Mouse (Mus musculus) kidney, adult 9 months (tissue): Measurements from ENCODE around the gene 6430531B16Rik.

Experiments
- DNase-seq: peaks from one replicate; pipeline ENCODE4 v3.0.0; 2022

The 6430531B16Rik gene

DNA sequence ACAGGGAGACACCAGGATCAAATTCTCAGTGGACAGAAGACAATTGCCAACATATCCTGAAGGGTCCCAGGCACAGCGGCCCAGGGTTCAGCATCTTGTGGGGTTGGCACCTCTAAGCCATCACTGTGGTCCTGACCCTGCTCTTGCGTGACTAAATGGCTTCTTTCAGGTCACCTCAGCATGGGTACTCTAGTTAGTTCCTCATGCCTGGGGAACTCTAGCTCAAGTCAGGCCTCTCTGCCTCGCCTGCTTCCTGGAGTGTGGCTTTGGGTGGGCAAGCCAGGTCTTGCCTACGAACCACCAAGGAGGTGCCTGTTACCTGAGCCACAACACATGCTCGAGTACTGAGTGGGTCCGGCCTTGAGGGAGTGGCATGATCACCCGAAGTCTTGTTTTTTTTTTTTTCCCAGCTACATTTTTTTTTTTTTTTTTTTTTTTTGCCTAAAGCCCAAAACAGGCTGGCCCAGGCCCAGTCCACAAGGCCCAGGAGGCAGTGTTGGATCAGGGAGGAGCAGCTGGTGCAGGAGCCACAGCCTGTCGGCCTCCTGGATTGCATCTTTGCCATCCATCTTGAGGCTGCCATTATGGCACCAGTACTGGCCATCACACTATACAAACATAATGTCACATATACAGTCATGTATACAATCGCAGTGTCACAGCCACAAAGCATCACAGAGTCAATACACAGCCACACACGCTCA is 8.2 kb downstream of the 6430531B16Rik start:
- DNase-seq = no peak

DNA sequence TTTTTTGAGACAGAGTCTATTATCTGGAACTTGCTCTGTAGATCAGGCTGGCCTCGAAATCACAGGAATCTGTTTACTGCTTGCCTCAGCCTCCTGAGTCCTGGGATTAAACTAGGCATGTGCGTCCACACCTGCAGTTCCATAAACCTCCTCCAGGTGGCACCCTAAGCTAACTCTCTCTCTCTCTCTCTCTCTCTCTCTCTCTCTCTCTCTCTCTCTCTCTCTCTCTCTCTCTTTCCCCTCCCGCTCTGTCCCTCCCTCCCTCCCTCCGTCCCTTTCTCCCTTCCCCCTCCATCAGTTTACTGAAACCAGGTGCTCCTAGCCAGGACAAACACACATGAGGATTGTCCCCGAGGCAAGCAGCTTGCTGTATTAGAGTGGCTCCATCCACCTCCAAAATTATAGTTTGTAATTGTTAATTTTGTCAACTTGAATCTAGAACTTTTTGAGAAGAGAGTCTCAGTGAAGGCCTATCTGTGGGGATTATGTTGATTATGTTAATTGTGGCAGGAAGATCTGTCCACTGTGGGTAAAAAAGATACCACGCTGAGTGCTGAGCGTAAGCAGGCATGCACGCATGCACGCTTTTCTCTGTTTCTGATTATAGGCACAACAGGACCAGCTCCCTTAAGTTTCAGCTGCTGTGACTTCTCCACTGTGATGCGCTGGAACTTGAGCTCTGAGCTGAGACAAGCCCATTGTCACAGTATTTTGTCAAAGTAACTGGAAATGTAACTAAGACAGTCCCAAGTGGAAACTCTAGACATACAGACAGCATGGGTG is 9.0 kb downstream of the 6430531B16Rik start:
- DNase-seq = peak; percentile 81

DNA sequence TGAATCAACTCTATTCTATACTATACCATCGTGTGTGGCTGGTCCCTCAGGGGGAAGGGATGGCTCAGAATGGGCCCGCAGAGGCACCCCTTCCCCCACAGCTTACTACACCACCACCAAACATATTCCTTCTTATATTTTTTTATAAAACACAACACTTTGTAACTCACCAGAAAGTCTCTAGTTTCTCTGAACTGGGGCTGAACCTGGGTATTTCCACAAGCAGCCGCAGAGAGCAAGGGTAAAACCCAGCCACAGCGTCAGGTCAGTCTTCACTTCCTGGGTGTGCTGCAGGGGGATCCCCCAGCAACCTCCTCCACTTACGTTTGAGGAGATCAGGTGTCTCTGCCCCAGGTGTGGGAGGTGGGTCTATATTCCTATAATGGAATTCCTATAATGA is 10.1 kb downstream of the 6430531B16Rik start:
- DNase-seq = no peak

DNA sequence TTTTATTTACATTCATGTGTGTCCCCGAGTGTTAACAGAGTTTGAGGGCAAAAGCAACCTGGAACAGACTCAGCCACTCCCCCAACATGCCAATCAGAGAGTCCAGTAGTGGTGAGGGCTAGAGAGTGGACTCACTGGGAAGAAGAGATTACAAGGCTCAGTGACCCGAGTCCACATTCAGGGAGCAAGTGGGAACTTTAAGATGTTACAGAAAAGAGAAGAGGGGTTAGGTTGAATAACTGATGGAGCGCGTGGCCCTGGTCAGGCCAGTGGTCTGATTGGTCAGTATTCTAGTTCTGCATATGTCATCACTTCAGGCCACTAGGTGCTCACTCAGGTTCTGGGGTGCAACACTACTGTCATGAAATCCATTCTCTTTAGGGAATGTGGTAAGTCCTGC is 11.4 kb downstream of the 6430531B16Rik start:
- DNase-seq = no peak

DNA sequence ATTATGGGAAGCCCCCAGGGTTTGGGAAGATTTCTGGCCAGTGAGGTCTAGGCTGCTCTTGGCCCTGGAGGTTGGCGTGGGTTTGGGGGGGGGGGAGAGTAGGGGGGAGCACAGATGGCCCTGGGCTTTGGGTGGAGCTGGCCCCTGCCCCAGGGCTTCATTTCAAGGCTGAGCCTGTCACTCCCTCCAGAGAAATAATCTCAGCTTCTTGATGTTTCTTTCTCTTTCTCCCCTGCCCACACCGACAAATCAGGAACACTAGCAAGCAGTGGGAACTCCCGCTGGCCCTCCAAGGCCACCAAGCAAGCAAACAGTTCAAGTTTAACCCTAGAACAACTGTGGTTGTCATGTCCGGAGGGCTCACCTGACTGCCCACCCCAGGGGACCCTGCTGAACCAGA is 14.7 kb downstream of the 6430531B16Rik start:
- no peak for DNase-seq

DNA sequence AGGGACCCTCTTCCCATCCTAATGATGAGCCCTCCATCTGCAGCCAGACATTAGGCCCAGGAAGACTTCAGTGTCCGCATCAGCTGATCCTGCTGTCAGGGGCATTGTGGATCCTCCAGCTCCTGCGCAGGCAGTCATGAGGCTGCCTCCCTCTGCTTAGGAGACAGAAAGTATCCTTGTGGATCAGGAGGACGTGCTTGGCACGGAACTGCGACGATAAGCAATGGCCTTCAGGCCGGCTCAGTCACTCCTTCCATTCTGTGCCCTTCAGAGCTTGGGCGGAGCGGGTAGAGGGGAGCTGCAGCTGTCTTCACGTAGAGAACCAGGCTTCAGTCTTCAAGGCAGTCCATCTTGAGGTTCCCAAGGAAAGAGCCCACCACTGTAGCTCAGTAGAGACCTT is 17.4 kb downstream of the 6430531B16Rik start:
- DNase-seq = no peak

DNA sequence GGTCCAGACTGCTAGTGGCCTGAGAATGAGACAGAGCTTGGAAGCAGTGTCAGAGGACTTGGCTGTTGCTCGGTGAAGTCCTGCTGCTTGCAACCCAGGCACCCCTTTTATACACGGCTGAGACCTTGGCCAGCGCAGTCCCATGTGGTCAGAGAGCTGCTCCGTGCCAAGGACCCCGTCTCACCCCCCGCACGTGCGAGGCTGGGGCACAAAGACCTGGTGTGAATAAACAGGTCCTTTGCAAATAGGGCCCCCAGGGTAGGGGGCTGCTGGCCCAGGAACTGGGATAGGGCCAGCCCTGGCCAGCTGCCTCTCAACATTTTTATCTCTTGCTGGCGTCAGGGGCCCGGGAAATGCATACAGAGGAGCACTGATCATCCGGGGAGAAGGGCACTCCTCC is 20.6 kb downstream of the 6430531B16Rik start:
- no peak for DNase-seq

DNA sequence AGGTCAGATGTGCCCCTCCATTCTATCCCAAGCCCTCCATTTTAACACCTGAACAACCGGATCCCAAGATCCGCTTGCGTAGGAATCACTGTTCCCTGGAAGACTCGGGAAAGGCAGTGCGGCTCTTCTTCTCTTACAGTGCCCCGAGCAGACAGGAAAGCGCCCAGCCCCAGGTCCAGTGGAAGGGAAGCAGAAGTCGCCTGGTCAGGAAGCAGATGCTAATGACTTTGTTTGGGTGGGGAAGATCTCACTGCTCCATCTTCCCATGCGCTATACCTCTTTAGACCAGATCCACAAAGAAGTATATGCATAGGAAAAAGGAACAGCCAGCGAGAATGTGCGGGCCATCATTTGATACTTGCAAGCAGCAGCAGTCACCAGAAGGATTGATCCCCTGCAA is 21.1 kb downstream of the 6430531B16Rik start:
- DNase-seq = no peak

DNA sequence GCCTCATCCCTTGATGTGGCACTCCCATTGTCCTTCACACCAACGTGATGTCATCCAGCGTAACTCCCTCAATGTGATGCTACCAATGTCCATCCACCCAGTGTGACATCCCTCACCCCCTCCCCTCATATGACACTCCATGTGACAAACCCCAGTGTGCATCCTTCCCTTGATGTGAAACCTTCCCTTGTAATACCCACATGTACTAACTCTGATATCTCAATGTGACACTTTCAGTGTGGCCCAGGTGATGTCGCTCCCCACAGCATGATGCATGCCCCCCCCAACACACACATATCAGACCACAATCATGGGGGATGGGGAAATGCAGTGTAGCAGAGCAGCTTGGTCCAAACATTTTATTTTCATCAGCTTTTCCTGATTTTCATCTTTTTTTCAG is 21.9 kb downstream of the 6430531B16Rik start:
- no peak for DNase-seq

DNA sequence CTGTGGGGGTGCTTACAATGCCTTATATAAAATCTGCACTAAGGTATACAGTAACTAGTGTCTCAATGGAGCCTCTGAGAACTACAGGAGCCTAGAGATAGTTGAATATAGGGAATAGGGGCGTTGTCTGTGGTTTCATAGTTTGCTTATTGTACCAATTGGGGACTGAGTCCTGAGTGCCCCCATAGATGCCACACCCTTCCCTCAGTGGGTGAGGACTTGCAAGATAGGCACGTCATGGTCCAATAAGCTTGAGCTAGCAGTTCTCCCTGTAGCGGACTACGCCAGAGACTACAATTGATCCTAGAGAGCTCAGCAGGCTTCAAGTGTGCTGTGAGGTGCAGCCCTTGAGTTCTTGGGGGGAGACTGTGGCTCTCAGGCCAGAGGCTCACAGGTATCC is 23.1 kb downstream of the 6430531B16Rik start:
- no peak for DNase-seq

DNA sequence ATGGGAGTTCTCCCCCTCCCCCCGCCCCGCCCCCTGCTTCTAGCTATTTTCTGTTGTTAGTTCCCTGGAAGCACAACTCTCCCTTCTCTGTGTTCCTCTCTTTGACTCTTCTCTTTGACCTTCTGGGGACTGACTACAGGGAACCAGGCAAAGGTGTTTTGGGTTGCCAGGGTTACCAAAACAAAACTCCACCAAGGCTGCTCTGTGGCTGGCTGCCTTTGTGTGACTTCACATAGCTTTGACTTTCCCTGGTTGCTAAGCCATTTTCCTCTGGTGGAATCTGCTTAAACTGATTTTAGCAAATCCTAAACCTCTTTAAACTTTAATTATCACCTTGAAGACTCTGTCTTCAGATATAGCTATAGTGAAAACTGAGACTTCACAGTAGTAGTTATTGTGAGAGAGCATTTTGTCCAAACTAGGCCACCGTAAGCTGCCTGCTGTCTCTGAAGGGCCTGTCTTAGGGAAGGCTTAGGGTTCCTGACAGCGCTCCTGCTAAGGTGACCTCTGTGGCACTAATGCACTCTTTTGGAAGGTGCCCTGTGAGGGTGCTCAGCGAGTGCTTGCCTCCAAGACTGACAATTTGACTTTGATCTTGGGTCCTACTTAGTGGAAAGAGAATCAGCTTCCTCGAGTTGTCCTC is 26.4 kb downstream of the 6430531B16Rik start:
- no peak for DNase-seq

DNA sequence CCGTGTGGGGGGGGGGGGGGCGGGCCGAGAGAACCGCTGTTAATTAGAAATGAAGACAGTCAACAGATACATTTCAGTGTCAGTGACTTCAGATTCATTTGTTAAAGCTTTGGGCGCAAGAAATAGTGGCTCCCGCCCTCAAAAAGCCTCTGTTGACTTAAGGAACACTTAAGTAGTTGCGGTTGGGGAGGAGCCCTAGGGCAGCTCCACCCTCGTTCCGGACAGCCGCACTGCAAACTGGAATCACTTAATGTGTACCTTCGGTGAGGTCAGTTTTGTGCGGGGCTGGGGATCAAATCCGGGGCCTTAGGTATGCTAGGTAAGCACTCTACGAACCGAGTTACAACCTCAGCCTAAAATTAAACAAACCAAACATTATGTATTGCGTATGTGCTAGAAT is 27.5 kb downstream of the 6430531B16Rik start:
- DNase-seq = peak; percentile 22

DNA sequence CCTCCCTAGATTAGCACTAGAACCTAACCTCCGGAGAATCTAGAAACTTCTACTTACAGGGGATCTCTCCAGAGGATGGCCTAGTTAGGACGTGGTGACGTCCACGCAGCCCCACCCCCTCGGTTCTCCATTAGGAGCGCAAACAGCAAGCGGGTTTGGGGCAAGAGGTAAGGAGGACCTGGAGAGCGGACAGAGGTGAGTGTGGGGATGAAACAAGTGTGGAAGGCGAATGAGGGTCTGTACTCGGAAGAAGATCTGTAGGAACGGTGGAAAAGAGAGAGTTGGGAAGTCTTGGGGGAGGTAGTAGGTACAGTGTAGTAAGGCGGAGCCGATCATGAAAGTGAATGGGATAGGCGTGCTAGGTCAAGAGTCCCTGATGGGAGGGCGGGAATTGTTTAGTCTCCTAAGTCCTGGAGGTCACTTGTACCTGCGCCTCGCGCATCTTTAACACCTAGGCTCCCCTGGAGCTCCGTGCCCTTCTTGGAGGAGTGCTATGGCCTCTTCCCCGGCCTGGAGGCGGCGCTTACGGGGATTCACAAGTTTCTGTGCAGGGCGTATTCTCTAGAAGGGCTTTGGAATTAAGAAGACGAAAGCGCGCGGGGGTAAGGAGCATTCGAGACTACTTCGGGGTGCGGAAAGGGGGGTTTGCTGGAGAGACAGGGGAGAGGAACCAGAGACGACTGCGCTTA is 28.1 kb downstream of the 6430531B16Rik start:
- peak; percentile 29 for DNase-seq

DNA sequence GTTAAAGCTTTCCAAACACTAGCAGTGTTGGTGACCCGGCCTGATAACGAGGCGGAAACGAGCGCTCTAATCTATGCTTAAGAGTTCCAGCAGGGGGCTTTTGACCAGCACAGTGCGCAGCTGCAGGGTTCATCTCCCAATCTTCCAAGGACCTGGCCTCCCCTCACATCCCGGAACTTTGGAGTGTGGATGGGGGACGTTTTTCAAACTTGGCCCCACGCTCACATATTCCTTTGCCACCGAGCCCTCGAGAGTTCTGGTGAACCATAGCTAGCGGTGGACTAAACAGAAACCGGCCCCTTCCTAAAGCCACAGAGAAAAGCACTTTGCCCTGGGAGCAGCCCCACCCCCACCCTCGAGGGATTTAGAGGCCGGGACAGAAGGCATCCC is 28.7 kb downstream of the 6430531B16Rik start:
- DNase-seq = peak; percentile 22

DNA sequence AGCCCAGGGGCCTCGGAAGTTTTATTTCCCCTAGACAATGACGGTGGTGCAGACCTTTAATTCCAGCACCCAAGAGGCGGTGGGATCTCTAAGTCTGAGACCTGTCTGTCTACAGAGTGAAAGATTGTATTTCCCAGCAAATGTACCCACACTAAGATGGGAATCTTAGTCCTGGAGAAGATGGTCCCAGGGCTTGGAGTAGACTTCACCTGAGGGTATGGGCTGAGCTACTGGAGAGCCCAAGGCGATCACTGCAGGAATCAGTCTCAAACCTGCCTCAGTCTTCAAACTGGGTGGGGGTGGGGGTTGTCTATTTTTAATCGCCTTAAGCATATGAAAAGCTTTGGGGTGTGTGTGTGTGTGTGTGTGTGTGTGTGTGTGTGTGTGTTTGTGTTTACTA is 32.5 kb downstream of the 6430531B16Rik start:
- no peak for DNase-seq

DNA sequence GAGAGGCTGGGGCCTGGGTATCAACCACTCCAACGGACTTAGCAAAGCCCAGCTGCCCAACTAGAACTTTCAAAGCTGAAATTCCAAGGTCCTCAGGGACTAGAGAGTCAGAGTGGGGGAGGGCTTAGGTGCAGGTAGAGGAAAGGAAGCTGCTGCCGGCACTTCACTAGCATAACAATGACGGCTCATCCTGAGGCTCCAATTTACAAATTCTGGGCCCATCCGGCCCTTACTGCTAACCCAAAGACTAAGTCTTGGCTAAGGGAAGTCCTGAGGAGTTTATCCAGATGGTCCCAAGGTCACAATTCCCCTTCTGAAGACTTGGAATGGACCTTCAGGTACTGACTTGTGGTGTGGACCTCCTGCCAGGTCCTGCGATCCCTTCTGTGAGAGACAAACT is 33.0 kb downstream of the 6430531B16Rik start:
- no peak for DNase-seq

DNA sequence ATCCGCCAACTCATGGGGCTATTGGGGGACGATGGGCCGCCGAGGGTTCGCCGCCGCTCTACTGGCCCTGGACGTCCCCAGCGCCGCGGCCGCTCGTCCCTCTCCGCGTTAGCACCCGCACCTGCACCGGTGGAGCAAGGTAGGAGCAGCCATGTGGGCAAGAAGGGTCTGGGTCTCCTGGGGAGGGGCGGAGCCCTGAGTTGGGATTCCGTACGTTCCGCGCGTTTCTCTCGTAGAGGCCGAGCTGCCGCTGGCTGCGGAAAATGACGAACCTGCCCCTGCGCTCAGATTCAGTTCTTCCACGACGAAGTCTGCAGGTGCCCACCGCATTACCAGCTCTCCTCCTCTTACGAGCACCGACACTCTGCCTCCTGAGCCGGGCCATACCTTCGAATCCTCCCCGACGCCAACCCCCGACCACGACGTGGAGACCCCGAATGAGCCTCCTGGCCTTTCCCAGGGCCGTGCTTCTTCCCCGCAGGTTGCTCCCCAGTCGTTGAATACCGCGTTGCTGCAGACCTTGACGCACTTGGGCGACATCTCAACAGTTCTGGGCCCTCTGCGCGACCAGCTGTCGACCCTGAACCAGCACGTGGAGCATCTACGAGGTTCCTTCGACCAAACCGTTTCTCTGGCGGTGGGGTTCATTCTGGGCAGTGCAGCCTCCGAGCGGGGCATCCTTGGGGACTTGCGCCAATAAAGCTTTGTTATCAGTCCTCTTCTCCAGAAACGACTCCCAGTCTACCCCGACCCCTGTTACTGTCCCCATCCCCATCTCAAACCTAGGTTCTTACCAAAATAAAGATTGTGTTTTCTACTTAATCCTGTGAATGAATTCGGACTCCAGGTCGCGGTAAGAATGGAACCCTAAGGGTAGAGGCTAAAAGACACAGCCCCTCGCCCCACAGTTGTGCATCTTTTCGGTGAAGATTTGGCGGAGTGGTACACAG is 34.0 kb downstream of the 6430531B16Rik start:
- DNase-seq = no peak

DNA sequence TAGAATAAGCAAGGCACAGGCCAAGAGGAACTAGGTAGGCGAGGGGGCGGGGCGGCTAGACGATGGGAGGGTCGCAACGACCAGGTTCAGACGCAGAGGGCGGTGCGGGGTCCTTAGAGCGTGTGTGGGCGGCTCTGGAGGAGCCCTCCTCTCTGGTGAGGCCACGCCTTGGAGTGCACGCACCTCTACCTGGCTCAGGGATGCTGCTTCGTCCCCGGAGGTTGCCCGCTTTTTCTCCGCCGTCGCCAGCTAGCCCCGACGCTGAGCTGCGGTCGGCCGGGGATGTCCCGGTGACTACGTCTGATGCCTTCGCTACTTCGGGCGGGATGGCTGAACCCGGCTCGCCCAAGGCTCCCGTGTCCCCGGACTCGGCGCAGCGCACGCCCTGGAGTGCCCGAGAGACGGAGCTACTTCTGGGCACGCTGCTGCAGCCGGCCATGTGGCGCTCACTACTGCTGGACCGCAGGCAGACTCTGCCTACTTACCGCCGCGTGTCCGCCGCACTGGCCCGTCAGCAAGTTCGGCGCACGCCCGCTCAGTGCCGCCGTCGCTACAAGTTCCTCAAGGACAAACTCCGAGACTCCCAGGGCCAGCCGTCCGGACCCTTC is 34.8 kb downstream of the 6430531B16Rik start, which contains the start of gene Utf1:
Gene Utf1, plus strand, starts transcription at position 116 of the 608 bp plus-strand sequence.
- peak; percentile 10 for DNase-seq

DNA sequence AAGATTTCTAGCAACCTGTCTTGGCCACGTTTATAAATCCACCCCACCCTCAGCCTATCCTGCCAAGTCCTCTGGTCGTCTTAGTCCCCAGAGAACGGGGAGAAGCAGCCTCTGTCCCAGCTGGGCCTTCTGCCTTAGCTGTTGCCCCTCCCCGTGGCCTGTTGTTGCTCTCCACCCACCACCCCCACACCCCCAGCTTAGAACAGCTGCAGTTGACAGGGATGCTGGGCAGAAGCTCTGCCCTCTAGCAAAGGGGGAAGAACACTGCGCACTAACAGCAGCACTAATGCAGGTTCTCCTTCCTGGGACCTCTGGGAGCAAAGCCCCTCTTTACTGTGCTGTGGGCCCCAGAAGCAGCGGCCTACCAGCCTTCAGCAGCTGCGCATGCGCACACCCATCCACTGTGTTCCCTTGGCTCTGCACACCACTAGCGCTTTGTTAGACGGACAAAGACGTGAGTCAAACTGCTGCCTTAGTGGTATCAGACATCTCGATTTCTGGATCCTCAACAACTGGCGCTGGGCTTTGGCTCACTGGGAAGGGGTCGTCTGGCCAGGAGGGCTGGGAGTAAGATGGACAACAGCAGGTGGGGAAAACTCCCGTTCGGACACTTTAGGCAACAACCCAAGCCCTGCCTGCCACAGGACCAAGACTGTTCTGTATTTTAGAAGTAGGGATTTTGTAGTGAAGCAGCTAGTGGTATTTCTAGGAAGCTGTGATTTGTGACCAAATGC is 37.9 kb downstream of the 6430531B16Rik start:
- no peak for DNase-seq

DNA sequence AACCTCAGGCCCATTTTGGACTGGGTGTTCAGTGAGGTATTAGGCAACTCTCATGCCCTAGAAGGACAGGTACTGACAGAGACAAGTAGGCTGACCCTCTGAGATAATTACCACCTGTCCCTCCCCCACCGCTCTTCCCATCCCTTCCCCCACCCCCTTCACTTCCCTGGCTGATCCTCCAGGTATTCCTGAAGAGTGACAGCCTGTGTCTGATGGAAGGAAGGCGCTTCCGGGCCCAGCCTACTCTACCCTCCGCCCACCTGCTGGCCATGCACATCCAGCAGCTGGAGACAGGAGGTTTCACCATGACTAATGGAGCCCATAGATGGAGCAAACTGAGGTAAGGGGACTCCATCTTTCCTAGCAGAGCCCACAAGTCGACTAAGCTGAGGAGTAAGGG is 40.7 kb downstream of the 6430531B16Rik start:
- DNase-seq = no peak

DNA sequence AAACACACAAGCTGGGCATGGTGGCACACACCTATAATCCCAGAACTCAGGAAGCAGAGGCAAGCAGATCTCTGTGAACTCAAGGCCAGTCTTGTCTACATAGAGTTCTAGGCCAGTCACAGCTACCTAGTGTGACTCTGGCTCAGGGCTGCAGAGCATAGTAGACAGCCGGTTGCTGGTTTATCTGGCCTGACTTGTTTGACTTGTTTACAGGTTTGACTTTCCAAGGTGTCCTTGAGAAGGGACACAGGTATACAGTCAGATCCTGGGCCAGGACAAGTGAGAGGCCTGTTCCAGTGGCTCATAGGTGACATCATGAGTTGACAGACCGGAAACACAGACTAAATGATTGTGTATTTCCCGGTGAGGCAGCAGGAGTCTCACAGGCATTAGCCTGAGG is 41.4 kb downstream of the 6430531B16Rik start:
- DNase-seq = no peak
